Mouse (Mus musculus): ENCODE measurements at regions not wholly inside any gene's neighbourhood (a gene's known extent, or its start where the extent isn't known, plus 50 kb on each side); places are given as distances from the start of the nearest gene placed in this dataset.

- Histone ChIP-seq H3K4me1 (replicated peaks) (no peaks in the 10 kb centered on the region), H3K4me3 (replicated peaks) (no peak overlapping the region), H3K27ac (no peak overlapping the region), H3K36me3 (no peaks in the 10 kb centered on the region), H3K9me3 (no peaks in the 10 kb centered on the region), H3K4me2 (no peak overlapping the region), H3K9ac (replicated peaks) (no peak overlapping the region), H3K27me3 (no peaks in the 10 kb centered on the region)
- ATAC-seq (ENCODE audit: insufficient number of reproducible peaks, insufficient read depth, low FRiP score, low TSS enrichment, low read depth), result no peak
- 56% methylated on average over 5 of the region's 5 CpGs for whole genome bisulfite sequencing
Measured at GRCm38 (mm10) chr10:9531931-9532330, 143.1 kb downstream of the Samd5 start.

DNA sequence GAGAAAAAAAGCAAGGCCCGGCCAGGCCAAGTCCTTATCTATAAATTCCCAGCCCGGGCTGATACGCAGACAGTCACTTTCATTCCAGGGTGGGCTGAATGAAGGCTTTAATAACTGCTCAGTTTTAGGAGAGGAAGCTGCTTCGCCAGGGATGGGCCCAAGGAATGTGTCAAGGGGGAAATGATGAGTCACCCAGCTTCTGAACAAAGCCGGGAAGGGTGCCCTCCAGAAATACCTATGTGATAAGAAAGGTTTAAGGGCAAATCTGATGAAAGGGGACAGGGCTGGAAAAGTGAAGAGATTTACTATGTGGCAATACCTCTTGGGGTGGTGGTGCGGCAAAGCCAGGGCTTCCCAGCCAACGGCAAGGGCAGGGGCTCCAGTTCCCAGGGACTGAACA, 145.6 kb downstream of the Samd5 start:
- Histone ChIP-seq H3K36me3 (no peaks in the 10 kb centered on the region), H3K27me3 (no peaks in the 10 kb centered on the region), H3K4me1 (replicated peaks) (no peaks in the 10 kb centered on the region), H3K4me3 (replicated peaks) (no peak overlapping the region), H3K9me3 (no peaks in the 10 kb centered on the region), H3K27ac (no peak overlapping the region), H3K9ac (replicated peaks) (no peak overlapping the region), H3K4me2 (no peak overlapping the region)
- no peak for ATAC-seq (ENCODE audit: insufficient number of reproducible peaks, insufficient read depth, low FRiP score, low TSS enrichment, low read depth)
- WGBS, result 26% methylated on average over 7 of the region's 7 CpGs

DNA sequence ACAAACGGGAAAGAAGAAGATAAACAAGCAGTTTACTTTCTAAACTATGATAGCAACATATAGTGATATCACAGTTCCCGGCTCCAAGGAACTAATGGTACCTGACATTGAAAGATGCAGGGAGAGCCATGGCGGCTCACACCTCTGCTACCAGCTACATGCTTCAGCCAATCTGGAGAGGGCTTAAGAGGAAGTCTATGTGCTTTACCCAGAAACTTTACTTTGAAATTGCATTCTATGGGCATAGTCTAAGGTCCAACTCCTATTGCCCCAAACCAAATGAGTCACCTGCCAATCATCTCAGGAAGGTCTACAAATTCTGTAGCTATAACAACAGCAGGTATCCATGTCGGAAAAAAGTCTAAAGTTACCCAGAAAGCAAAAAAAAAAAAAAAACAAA, 146.9 kb downstream of the Samd5 start:
- H3K36me3 ChIP-seq, result no peaks in the 10 kb centered on the region
- no peak for ATAC-seq (ENCODE audit: insufficient number of reproducible peaks, insufficient read depth, low FRiP score, low TSS enrichment, low read depth)
- H3K27ac ChIP-seq, result no peak overlapping the region
- H3K9me3 ChIP-seq, result no peaks in the 10 kb centered on the region
- H3K27me3 ChIP-seq, result no peaks in the 10 kb centered on the region
- H3K9ac ChIP-seq (replicated peaks), result no peak overlapping the region
- H3K4me1 ChIP-seq (replicated peaks), result no peaks in the 10 kb centered on the region
- no peak overlapping the region for H3K4me3 ChIP-seq (replicated peaks)
- 86% methylated on average over 4 of the region's 4 CpGs for WGBS
- no peak overlapping the region for H3K4me2 ChIP-seq

- 65% methylated on average over 12 of the region's 12 CpGs for WGBS
- Histone ChIP-seq H3K4me1 (replicated peaks) (no peaks in the 10 kb centered on the region; the same call in 1 of the 2 replicates), H3K4me2 (no peak overlapping the region), H3K36me3 (no peaks in the 10 kb centered on the region), H3K4me3 (replicated peaks) (no peak overlapping the region), H3K9me3 (no peaks in the 10 kb centered on the region), H3K27me3 (no peaks in the 10 kb centered on the region), H3K27ac (no peak overlapping the region), H3K9ac (replicated peaks) (no peak overlapping the region)
- no peak for ATAC-seq (ENCODE audit: insufficient number of reproducible peaks, insufficient read depth, low FRiP score, low TSS enrichment, low read depth)
Measured at GRCm38 (mm10) chr10:9509764-9510390, 165.1 kb downstream of the Samd5 start.

DNA sequence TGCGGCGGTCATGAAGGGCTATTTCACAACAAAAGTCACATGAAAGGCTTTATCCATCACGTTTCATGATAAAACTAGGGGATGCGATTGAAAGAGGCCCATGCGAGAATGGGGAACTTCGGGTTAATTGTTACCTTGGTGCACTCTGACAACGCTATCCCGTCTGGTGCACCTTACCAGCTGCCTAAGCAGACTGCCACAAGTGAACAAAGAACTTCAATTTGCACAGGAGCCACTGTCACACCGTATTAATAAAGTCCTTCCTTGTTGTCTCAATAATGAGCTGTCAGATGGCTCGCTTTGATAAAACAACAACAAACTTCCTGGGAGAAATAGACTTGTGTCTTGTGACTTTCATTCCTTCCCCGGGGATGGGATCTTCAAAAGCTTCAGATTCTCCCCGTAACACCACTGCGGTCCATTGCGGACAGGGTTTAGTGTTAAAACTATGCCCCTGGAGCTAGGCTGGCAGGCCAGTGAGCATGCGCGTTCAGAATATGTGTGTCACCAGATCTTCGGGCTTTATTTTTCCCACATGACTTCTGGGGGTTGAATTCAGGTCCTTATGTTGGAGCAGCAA, 165.8 kb downstream of the Samd5 start:
- Histone ChIP-seq H3K27me3 (no peaks in the 10 kb centered on the region), H3K36me3 (no peaks in the 10 kb centered on the region), H3K27ac (no peak overlapping the region), H3K4me3 (replicated peaks) (no peak overlapping the region), H3K9ac (replicated peaks) (no peak overlapping the region), H3K4me2 (no peak overlapping the region), H3K4me1 (replicated peaks) (peaks cover 1% of the 10 kb centered on the region; the same call in 1 of the 2 replicates), H3K9me3 (no peaks in the 10 kb centered on the region)
- no peak for ATAC-seq (ENCODE audit: insufficient number of reproducible peaks, insufficient read depth, low FRiP score, low TSS enrichment, low read depth)
- WGBS, result 73% methylated on average over 17 of the region's 17 CpGs

DNA sequence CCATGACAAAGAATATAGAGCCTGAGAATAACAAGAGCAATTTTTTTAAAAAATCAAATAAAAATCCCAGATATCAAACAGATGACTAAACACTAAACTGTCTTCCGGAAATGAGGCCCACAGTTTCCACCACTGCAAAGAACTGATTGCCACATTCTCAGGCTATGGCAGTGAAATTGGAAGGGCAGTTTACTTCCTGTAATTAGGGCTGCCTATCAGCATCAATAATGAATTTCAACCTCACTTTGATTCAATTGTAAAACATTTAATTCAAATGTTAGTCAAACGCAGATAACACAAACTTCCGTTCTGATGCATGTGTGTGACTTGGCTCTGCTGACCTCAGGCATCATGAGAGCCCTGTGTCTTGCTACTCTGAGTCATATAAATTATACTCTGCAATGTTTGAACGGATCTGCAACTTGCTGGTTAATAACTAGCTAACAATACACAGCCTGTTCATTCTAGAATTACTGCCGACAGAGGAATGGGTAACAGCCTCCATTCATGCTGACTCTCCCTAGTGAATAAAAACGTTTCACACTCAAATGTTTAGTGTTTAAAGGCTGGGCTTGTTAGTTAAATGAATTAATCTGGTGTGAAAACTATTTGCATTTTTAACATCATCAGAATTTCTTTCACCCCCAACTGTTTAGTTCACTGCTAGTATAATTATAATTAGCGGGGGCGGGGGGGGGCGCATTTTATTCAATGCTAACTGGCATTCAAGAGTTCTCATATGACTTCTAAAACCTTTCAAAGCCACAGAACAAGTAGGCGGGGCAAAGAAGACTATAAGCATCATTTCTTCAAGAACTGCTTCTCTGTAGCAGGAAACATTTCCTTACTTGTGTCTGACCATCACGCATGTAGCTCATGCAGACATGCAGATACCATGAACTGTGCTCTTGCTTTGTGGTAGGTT, 171.2 kb downstream of the Samd5 start:
- no peaks in the 10 kb centered on the region for H3K9me3 ChIP-seq
- no peak overlapping the region for H3K27ac ChIP-seq
- peaks cover 7% of the 10 kb centered on the region; the same call in 1 of the 2 replicates for H3K4me1 ChIP-seq (replicated peaks)
- H3K27me3 ChIP-seq, result no peaks in the 10 kb centered on the region
- H3K4me3 ChIP-seq (replicated peaks), result no peak overlapping the region
- no peak overlapping the region for H3K4me2 ChIP-seq
- 53% methylated on average over 11 of the region's 11 CpGs for WGBS
- ATAC-seq (ENCODE audit: insufficient number of reproducible peaks, insufficient read depth, low FRiP score, low TSS enrichment, low read depth), result peak; percentile 71; the same call in 1 of the 2 replicates
- no peak overlapping the region for H3K9ac ChIP-seq (replicated peaks)
- H3K36me3 ChIP-seq, result no peaks in the 10 kb centered on the region

GRCm38 (mm10) chr10:9498550-9498949, 176.5 kb downstream of the Samd5 start:
- Histone ChIP-seq H3K9ac (replicated peaks) (no peak overlapping the region), H3K4me3 (replicated peaks) (no peak overlapping the region), H3K4me2 (no peak overlapping the region), H3K9me3 (no peaks in the 10 kb centered on the region), H3K27ac (no peak overlapping the region), H3K4me1 (replicated peaks) (peaks cover 2% of the 10 kb centered on the region; the same call in 1 of the 2 replicates), H3K36me3 (no peaks in the 10 kb centered on the region), H3K27me3 (no peaks in the 10 kb centered on the region)
- 87% methylated on average over 3 of the region's 3 CpGs for WGBS
- no peak for ATAC-seq (ENCODE audit: insufficient number of reproducible peaks, insufficient read depth, low FRiP score, low TSS enrichment, low read depth)

DNA sequence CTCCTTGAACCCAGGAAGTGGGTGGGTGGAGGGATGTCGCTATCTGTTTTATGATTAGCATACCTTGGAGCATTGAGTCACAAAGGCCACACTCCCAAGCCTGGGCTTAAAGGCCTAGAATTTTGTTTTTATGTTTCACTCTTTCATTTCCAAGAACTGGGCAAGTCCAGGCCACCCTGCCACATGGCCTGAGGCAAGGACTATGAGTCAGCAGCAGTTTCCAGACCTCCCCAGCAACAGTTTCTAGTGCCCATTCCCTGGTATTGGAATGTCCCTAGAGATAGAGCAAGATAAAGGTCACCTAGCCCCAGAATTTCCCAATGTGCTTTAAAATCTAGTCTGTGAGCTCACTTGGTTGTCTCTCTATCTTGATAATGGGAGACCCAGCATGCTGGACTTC, 178.0 kb downstream of the Samd5 start:
- Histone ChIP-seq H3K36me3 (no peaks in the 10 kb centered on the region), H3K9me3 (no peaks in the 10 kb centered on the region), H3K4me2 (no peak overlapping the region), H3K4me1 (replicated peaks) (peaks cover 6% of the 10 kb centered on the region; the same call in 1 of the 2 replicates), H3K27me3 (no peaks in the 10 kb centered on the region), H3K9ac (replicated peaks) (no peak overlapping the region), H3K27ac (no peak overlapping the region), H3K4me3 (replicated peaks) (no peak overlapping the region)
- ATAC-seq (ENCODE audit: insufficient number of reproducible peaks, insufficient read depth, low FRiP score, low TSS enrichment, low read depth), result no peak
- 85% methylated on average over 1 of the region's 1 CpGs for WGBS

DNA sequence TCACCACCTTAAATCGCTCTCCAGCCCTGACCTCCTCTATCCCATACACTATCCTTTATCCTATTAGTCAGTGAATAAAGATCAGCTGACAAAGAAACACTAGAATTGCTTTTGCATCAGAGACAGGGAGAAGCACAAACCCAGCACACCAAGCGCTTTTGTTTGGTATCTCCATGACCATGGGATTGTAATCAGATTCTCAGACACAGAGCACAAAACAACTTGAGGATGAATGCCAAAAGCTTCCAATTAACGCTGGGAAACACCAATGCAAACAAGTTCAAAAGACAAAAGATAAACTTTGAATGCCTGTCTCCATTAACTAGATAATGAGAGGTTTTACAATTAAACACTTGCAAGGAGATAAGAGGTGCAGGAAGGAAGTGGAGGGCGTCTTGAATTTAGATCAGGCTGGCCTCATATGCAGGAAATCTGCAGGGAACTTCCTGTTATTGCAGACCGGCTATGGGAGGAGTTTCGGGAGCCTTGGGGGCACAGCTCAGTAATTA, 179.8 kb downstream of the Samd5 start:
- WGBS, result 36% methylated on average over 6 of the region's 6 CpGs
- no peaks in the 10 kb centered on the region for H3K36me3 ChIP-seq
- no peak overlapping the region for H3K27ac ChIP-seq
- H3K27me3 ChIP-seq, result no peaks in the 10 kb centered on the region
- H3K9ac ChIP-seq (replicated peaks), result no peak overlapping the region
- no peaks in the 10 kb centered on the region for H3K9me3 ChIP-seq
- no peak for ATAC-seq (ENCODE audit: insufficient number of reproducible peaks, insufficient read depth, low FRiP score, low TSS enrichment, low read depth)
- no peak overlapping the region for H3K4me3 ChIP-seq (replicated peaks)
- H3K4me2 ChIP-seq, result no peak overlapping the region
- peaks cover 6% of the 10 kb centered on the region; the same call in 1 of the 2 replicates for H3K4me1 ChIP-seq (replicated peaks)

DNA sequence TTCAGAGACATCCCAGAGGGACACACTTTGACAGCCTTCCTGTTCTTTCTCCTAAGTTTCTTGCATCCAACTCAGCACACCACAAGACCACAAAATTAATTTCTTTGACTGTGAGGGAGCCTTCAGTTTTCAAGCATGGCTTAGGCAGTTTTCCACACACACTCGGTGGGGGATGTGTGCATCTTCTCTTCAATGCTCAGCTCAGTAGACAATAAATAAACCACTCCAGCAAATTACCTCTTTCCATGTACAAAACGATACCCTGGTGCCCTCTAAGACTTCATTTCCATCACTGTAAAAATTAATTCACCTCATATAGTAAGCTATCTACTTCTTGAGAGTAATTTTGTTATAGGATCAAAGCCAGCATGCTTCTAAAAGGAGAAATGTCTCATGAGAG, 184.6 kb downstream of the Samd5 start:
- Histone ChIP-seq H3K27me3 (no peaks in the 10 kb centered on the region), H3K4me2 (no peak overlapping the region), H3K4me3 (replicated peaks) (no peak overlapping the region), H3K9me3 (no peaks in the 10 kb centered on the region), H3K9ac (replicated peaks) (no peak overlapping the region), H3K4me1 (replicated peaks) (peaks cover 6% of the 10 kb centered on the region; the same call in 1 of the 2 replicates), H3K27ac (no peak overlapping the region), H3K36me3 (no peaks in the 10 kb centered on the region)
- no peak for ATAC-seq (ENCODE audit: insufficient number of reproducible peaks, insufficient read depth, low FRiP score, low TSS enrichment, low read depth)
- WGBS, result 74% methylated on average over 2 of the region's 2 CpGs

DNA sequence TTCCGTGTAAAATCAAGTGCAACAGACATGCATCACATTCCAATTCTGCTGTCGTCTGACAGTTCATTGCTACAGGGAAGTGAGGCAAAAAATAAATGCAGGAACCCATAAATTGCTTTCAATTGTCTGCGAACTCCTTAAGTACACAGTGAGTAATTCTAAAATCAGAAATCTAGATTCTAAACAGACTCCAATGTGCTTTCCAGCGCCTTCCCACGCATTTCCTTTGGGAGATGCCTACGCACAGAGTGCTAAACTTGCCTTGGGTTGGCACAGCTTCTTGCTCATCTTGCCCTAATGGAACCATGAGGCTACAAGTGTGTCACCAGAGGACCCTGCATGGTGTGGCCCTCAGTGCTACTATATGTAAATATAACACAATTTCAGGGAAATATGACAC, 212.6 kb downstream of the Samd5 start:
- Histone ChIP-seq H3K27me3 (no peaks in the 10 kb centered on the region), H3K9ac (replicated peaks) (no peak overlapping the region), H3K4me1 (replicated peaks) (no peaks in the 10 kb centered on the region), H3K27ac (no peak overlapping the region), H3K4me3 (replicated peaks) (no peak overlapping the region), H3K4me2 (no peak overlapping the region), H3K9me3 (no peaks in the 10 kb centered on the region), H3K36me3 (no peaks in the 10 kb centered on the region)
- 78% methylated on average over 6 of the region's 6 CpGs for WGBS
- ATAC-seq (ENCODE audit: insufficient number of reproducible peaks, insufficient read depth, low FRiP score, low TSS enrichment, low read depth), result no peak

Measured in limb, embryonic 12.5 days (tissue).